In the genomic region with DNA sequence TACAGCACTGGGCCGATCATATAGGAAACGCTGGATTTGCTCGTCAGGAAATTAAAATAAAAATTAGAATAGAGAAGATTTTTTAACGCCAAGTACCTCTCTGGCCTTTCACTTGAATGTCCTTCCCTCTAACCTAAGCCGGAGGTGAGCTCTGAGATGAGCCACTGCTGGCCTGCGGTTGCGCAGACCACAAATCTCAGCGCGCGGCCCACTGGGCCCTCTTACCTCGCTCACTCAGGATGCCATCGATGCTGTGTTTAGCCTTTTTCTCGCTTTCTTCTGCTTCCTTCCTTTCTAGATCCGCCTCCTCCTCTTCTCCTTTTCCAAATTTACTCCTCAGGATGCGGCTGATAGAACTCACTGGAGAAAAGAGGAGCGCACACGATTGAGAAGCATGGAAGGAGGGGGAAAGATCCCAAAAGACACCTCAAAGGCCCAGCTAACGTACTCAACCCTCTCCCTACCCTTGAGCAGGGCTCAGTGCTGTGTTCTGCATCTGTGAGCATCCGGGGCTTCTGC, we compare ENCODE assay signal across 16 mouse cellular contexts. TPM values are rescaled to one million over a fixed set of nuclear protein-coding genes. Genes with fewer than 3 reads are reported as not detected.
DNase-seq lines count a peak whose midpoint lies in the region; ATAC-seq and TF ChIP-seq lines count a peak whose summit lies in the region.
"Had no signal": no experiment of that assay in that cellular context is flagged by ENCODE, and none has a peak within 500 bp of the region (broad histone marks: within the 10 kb centered on the region; RNA-seq: fewer than 3 reads in every experiment).

No protein-coding gene starts in this region.

- H3K4me2 ChIP-seq in embryonic facial prominence, embryonic 13.5 days, result peak overlapping the region; percentile 84
- H3K4me2 ChIP-seq in hindbrain, embryonic 16.5 days (ENCODE audit: low read length), result peak overlapping the region; percentile 40
- H3K4me2 ChIP-seq in midbrain, postnatal 0 days (ENCODE audit: low read depth, low read length, poor library complexity, severe bottlenecking), result peak overlapping the region; percentile 32
- H3K4me2 ChIP-seq: heart, embryonic 15.5 days had no signal

- H3K4me1 ChIP-seq in embryonic facial prominence, embryonic 13.5 days, result peaks cover 38% of the 10 kb centered on the region
- peaks cover 9% of the 10 kb centered on the region for H3K4me1 ChIP-seq in hindbrain, embryonic 16.5 days (ENCODE audit: control insufficient read depth, insufficient read depth, low read depth, low read length)
- peaks cover 4% of the 10 kb centered on the region; the same call in 1 of the 2 replicates for H3K4me1 ChIP-seq in midbrain, postnatal 0 days (ENCODE audit: insufficient read depth, low read length)

- TF ChIP-seq CTCF in brain, embryonic 14.5 days (IDR thresholded peaks at IDR 0.05; ENCODE audit: borderline replicate concordance, extremely low read depth, insufficient read depth, insufficient read length), result no peak
- TF ChIP-seq CTCF in midbrain, postnatal 0 days (IDR thresholded peaks at IDR 0.05), result no peak

- peaks cover 53% of the 10 kb centered on the region for H3K27me3 ChIP-seq in embryonic facial prominence, embryonic 13.5 days
- H3K27me3 ChIP-seq in hindbrain, embryonic 16.5 days (replicated peaks; ENCODE audit: control insufficient read depth, insufficient read depth, low read length), result peaks cover 26% of the 10 kb centered on the region
- H3K27me3 ChIP-seq in midbrain, postnatal 0 days (ENCODE audit: insufficient read depth, low read length), result peaks cover 47% of the 10 kb centered on the region

- TF ChIP-seq POLR2A in brain, embryonic 14.5 days (IDR thresholded peaks at IDR 0.05; ENCODE audit: borderline replicate concordance, extremely low read depth, insufficient read depth, insufficient read length, poor library complexity, severe bottlenecking), result no peak

- 22% methylated on average over 19 of the region's 19 CpGs for whole genome bisulfite sequencing in embryonic facial prominence, embryonic 13.5 days
- WGBS in hindbrain, embryonic 16.5 days, result 13% methylated on average over 19 of the region's 19 CpGs
- WGBS in midbrain, postnatal 0 days, result 24% methylated on average over 19 of the region's 19 CpGs

- peak; percentile 34 for DNase-seq in brain, embryonic 14.5 days (ENCODE audit: low read depth)
- no peak for DNase-seq in midbrain, postnatal 0 days (ENCODE audit: low spot score)
- no peak for DNase-seq in thymus, postnatal 25 days
- DNase-seq in gastrocnemius, postnatal 10 days, result no peak
- DNase-seq in layer of hippocampus, adult 8-10 months (ENCODE audit: low spot score in 2 of 2), result no peak
- DNase-seq in layer of hippocampus, postnatal 10 days (ENCODE audit: low spot score in 2 of 2), result no peak
- DNase-seq: cerebellum, adult 11-12 months; gastrocnemius, postnatal 36 days; layer of hippocampus, adult 9-11 months; left cerebral cortex, postnatal 4 days; thymus, adult 2 months had no signal

- H3K9me3 ChIP-seq in embryonic facial prominence, embryonic 13.5 days, result no peaks in the 10 kb centered on the region
- H3K9me3 ChIP-seq in hindbrain, embryonic 16.5 days (ENCODE audit: control insufficient read depth, low read length), result no peaks in the 10 kb centered on the region
- H3K9me3 ChIP-seq in midbrain, postnatal 0 days (ENCODE audit: low read length), result no peaks in the 10 kb centered on the region
- H3K9me3 ChIP-seq: heart, embryonic 15.5 days had no signal

- peak overlapping the region; percentile 74 for H3K4me3 ChIP-seq in embryonic facial prominence, embryonic 13.5 days
- H3K4me3 ChIP-seq in hindbrain, embryonic 16.5 days (ENCODE audit: low read length), result peak overlapping the region; percentile 24
- H3K4me3 ChIP-seq in midbrain, postnatal 0 days (ENCODE audit: low read depth, low read length), result peak overlapping the region; percentile 22; the same call in 1 of the 2 replicates
- H3K4me3 ChIP-seq: heart, embryonic 15.5 days had no signal

- peak overlapping the region; percentile 95 for H3K9ac ChIP-seq in embryonic facial prominence, embryonic 13.5 days
- peak overlapping the region; percentile 45 for H3K9ac ChIP-seq in hindbrain, embryonic 16.5 days (ENCODE audit: low read depth, low read length)
- no peak overlapping the region for H3K9ac ChIP-seq in midbrain, postnatal 0 days (replicated peaks; ENCODE audit: low read length, poor library complexity, severe bottlenecking)
- H3K9ac ChIP-seq: heart, embryonic 15.5 days; liver, embryonic 14.5 days had no signal

- 0 out of 2 replicates have a peak, but pooled peaks cover 8% of the 10 kb centered on the region for H3K36me3 ChIP-seq in embryonic facial prominence, embryonic 13.5 days
- H3K36me3 ChIP-seq in hindbrain, embryonic 16.5 days (ENCODE audit: control insufficient read depth, insufficient read depth, low read length), result no peaks in the 10 kb centered on the region
- no peaks in the 10 kb centered on the region for H3K36me3 ChIP-seq in midbrain, postnatal 0 days (ENCODE audit: insufficient read depth, low read length)
- H3K36me3 ChIP-seq: heart, embryonic 15.5 days had no signal

- H3K27ac ChIP-seq in embryonic facial prominence, embryonic 13.5 days, result peak overlapping the region; percentile 98
- H3K27ac ChIP-seq in hindbrain, embryonic 16.5 days (ENCODE audit: low read depth, low read length), result peak overlapping the region; percentile 14; the same call in 1 of the 2 replicates
- peak overlapping the region; percentile 38; the same call in 1 of the 2 replicates for H3K27ac ChIP-seq in midbrain, postnatal 0 days (ENCODE audit: low read depth, low read length)
- H3K27ac ChIP-seq: heart, embryonic 15.5 days; liver, embryonic 14.5 days had no signal

- no peak for ATAC-seq in embryonic facial prominence, embryonic 13.5 days (ENCODE audit: insufficient number of reproducible peaks, insufficient read depth, low FRiP score, low TSS enrichment, low read depth)
- ATAC-seq in hindbrain, embryonic 16.5 days, result no peak
- ATAC-seq in midbrain, postnatal 0 days (ENCODE audit: low FRiP score), result no peak

RNA-seq across cellular contexts. Expression of a gene that starts 4.7 kb away (rescaled TPM):
- polyA plus RNA-seq in brain, embryonic 14.5 days (2012; rRNA removed), result 4.8 and 10.6 TPM in 2 replicates
- 79.9 and 82.3 TPM in 2 replicates for polyA plus RNA-seq in embryonic facial prominence, embryonic 13.5 days (2015; fragmentation: Nextera tagmentation; extraction: Ambion mirVana)
- 11.7 and 12.5 TPM in 2 replicates for polyA plus RNA-seq in hindbrain, embryonic 16.5 days (2015; fragmentation: Nextera tagmentation; extraction: Ambion mirVana)
- total RNA-seq in midbrain, postnatal 0 days (2014; rRNA removed), result 5.3 and 5.8 TPM in 2 replicates
- polyA plus RNA-seq in midbrain, postnatal 0 days (2015; fragmentation: Nextera tagmentation; extraction: Ambion mirVana), result 4.4 and 4.5 TPM in 2 replicates
- under 1 TPM in 1 of 2 experiments, not detected in 1; 0.07 TPM for total RNA-seq in gastrocnemius, postnatal 10 days (2021)
- not detected for total RNA-seq in layer of hippocampus, adult 8-10 months (2022)
- total RNA-seq in layer of hippocampus, postnatal 10 days (2021), result under 1 TPM in 1 of 2 experiments, not detected in 1; 0.11 TPM
- total RNA-seq: gastrocnemius, postnatal 36 days; left cerebral cortex, postnatal 4 days; monocyte, adult 5-6 weeks had no signal
- polyA plus RNA-seq: liver, embryonic 14.5 days had no signal

Comparison
In these comparisons a context has a peak if more than half of its experiments do, and no peak if none do; other contexts are left out.
1. H3K27ac ChIP-seq: peak in every context shown above with its lines; median percentile 98 in embryonic facial prominence, embryonic 13.5 days; 38 in midbrain, postnatal 0 days; 14 in hindbrain, embryonic 16.5 days.
2. H3K4me2 ChIP-seq: peak in every context shown above with its lines; median percentile 84 in embryonic facial prominence, embryonic 13.5 days; 40 in hindbrain, embryonic 16.5 days; 32 in midbrain, postnatal 0 days.
3. H3K4me3 ChIP-seq: peak in every context shown above with its lines; median percentile 74 in embryonic facial prominence, embryonic 13.5 days; 24 in hindbrain, embryonic 16.5 days; 22 in midbrain, postnatal 0 days.